Mouse (Mus musculus): ENCODE measurements around the gene Olfr1044. TPM values are rescaled to one million over a fixed set of nuclear protein-coding genes. Genes with fewer than 3 reads are reported as not detected.

Olfr1044 gene
- not detected in 2 replicates for polyA plus RNA-seq (2012; rRNA removed)

DNA sequence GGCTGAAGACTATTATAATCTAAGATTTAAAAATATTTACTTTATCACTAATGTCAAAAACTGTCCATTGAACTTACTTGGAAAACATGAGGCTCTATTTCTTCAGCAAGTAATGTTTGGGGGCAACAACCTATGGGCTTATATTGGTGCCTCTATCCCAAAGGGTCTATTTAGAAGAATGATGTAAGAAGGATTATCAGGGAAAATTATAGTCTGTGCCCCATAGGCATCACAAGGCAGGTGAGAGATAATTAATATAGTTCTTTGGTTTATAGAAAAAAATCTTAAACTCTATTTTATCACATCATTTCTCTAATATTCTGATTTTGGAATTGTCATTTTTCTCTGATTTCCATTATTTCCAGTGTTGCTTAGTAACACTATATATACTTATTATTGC is at the start of gene Olfr1044:
Olfr1044 (minus strand) TSS at position 101 of the 400 bp plus-strand sequence.

DNA sequence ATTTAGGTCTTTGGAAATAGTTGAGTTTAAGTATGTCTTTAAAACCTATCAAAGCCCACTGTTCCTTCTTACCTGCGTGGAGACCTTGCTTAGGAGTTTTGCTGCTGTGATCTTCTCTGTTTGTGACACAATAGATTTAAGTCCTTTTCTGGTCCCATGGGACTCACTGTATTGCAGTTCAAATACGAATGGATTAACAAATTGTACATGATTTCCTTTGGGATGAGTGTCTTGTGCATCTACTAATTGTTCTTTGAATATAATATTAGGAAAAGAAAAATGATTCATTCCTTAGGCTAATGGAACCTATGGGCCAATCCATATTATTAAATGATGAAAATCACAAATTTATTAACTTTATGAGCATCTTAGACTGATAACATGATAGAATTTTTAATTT is 41.6 kb upstream of the Olfr1044 start, which contains the start of gene Olfr1046:
Olfr1046 (minus strand) TSS at position 101 of the 400 bp plus-strand sequence.

DNA sequence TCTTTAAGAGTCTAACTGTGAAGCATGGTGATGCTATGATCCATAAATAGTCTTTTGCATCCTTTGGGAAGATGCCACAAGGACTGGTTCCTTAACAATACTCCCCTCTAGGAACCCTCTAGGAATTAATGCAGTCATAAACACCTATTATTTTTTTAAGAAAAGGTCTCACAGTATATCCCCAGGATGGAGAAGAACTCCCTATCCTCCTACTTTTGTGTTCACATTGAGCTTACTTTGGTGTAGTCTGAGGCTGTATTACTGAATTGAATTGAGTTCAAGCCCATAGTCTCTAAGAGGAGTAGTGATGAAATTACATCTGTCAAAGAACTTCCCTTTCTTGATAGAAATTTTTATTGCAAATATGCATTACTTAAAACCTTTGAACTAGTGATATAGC is 25.3 kb upstream of the Olfr1044 start, which contains the start of gene Olfr1045:
Olfr1045 (minus strand) TSS at position 101 of the 400 bp plus-strand sequence.

DNA sequence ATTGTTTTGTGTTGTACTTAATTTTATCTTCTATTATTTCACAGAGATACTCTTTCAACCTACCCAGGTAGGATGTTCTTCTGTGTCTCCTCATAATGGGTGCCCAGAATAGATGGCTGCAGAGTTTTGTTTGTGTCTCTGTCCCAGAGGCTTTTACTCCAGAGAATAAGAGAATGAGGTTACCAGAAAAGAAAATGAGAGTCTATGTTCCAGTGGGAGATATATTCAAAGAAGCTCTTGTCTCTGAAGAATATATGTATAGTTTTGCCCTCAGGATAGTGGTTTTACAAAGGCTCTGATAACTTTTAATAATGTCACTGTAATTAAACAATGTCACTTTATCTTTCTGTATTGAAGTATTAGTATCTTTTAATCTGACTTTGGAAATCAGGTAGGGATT is 8.0 kb upstream of the Olfr1044 start, which contains the start of gene Olfr52:
Olfr52 (minus strand) TSS at position 101 of the 400 bp plus-strand sequence.

DNA sequence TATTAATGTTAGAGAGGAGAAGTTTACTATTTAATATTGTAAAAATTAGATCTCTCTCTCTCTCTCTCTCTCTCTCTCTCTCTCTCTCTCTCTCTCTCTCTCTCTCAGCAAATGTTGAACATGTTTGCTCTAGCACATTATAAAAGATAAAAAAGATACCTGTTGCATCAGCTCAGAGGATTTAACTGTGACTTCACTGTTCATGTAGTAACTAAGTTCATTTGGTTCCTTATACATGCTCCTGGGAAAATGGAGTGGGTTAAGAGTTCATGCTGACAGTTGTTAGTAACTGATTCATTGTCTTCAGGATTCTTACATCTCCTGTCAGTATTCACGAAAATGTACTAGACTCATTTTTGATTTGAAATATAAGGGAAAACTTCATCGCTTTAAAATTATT is 10.2 kb downstream of the Olfr1044 start, which contains the start of gene Olfr1043:
Olfr1043 (minus strand) TSS at position 101 of the 400 bp plus-strand sequence.

DNA sequence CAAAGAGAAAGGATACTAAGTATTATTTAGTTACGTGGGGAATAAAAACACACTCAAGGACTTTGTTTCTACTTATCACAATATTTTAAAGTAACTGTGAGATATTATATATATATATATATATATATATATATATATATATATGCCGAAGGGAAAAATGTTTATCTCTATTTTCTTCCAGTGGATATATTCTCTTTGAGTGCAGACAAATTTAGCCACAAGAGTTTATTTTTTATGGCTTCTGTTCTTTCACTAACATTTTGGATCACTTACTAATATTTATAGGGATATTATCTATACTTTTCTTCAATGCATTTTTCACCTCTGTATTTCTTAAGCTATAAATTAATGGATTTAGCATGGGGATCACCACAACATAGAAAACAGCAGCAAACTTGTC is 15.9 kb downstream of the Olfr1044 start, which contains the start of gene Olfr1042:
Olfr1042 (minus strand) TSS at position 101 of the 400 bp plus-strand sequence.

DNA sequence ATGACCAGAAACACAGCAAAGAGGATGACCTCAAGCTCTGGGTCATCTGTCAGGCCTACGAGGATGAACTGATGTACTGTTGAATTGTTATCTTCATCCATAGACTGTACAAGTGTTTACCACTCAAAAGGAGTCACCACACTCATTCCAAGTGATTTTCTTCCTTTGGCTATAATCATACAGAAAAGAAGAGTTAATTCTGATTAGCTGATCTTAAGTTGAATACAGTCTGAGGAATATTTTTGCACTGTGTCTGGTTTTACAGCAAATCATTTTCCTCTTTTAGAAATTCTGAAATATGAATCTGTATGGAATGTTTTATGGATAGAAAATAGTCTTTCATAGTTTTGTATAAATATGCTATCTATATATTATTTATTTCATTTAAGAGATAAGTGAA is 31.0 kb downstream of the Olfr1044 start, which contains the start of gene Olfr1040:
Olfr1040 (minus strand) TSS at position 101 of the 400 bp plus-strand sequence.

DNA sequence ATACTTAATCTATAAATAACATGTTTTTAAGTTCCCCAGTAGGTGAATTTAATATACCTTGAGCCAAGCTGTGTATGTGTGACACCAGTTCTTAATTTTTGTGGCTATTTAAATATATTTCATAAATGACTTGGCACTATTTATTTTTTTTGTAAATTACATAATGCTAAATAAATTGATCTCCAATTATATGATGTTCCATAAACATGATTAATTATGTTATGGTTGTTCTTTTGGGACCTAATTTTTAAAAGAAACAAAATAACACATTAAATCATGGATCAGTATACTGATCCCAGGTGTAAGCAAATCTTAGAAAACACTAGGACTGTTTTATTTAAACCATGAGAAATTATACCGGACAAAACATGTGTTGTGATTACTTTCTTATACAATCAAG is 41.8 kb downstream of the Olfr1044 start, which contains the start of gene Olfr1039:
Olfr1039 (minus strand) TSS at position 101 of the 400 bp plus-strand sequence.

Other genes with a start within 250 kb of the Olfr1044 start
- under 0.01 TPM in 1 of 2 replicates, not detected in the other for gene Olfr1028, start 227.4 kb downstream of the Olfr1044 start, polyA plus RNA-seq (2012; rRNA removed)
- gene Olfr1029, start 203.9 kb downstream of the Olfr1044 start, polyA plus RNA-seq (2012; rRNA removed), result not detected in 2 replicates
- not detected in 2 replicates for gene Olfr1030, start 198.5 kb downstream of the Olfr1044 start, polyA plus RNA-seq (2012; rRNA removed)
- not detected in 2 replicates for gene Olfr1031, start 187.5 kb downstream of the Olfr1044 start, polyA plus RNA-seq (2012; rRNA removed)
- not detected in 2 replicates for gene Olfr1032, start 172.3 kb downstream of the Olfr1044 start, polyA plus RNA-seq (2012; rRNA removed)
- gene Olfr1033, start 157.2 kb downstream of the Olfr1044 start, polyA plus RNA-seq (2012; rRNA removed), result 0.28 and 0.37 TPM in 2 replicates
- 0.06 and 0.09 TPM in 2 replicates for gene Olfr1034, start 132.0 kb downstream of the Olfr1044 start, polyA plus RNA-seq (2012; rRNA removed)
- not detected in 2 replicates for gene Olfr1036, start 103.8 kb downstream of the Olfr1044 start, polyA plus RNA-seq (2012; rRNA removed)
- not detected in 2 replicates for gene Olfr1037, start 90.4 kb downstream of the Olfr1044 start, polyA plus RNA-seq (2012; rRNA removed)
- gene Olfr1039, start 41.9 kb downstream of the Olfr1044 start, polyA plus RNA-seq (2012; rRNA removed), result not detected in 2 replicates
- gene Olfr1040, start 31.1 kb downstream of the Olfr1044 start, polyA plus RNA-seq (2012; rRNA removed), result not detected in 2 replicates
- not detected in 2 replicates for gene Olfr1042, start 16.0 kb downstream of the Olfr1044 start, polyA plus RNA-seq (2012; rRNA removed)
- gene Olfr1043, start 10.3 kb downstream of the Olfr1044 start, polyA plus RNA-seq (2012; rRNA removed), result not detected in 2 replicates
- gene Olfr52, start 7.9 kb upstream of the Olfr1044 start, polyA plus RNA-seq (2012; rRNA removed), result not detected in 2 replicates
- gene Olfr1045, start 25.2 kb upstream of the Olfr1044 start, polyA plus RNA-seq (2012; rRNA removed), result not detected in 2 replicates
- not detected in 2 replicates for gene Olfr1046, start 41.5 kb upstream of the Olfr1044 start, polyA plus RNA-seq (2012; rRNA removed)
- gene Olfr1047, start 53.6 kb upstream of the Olfr1044 start, polyA plus RNA-seq (2012; rRNA removed), result not detected in 2 replicates
- not detected in 2 replicates for gene Olfr1048, start 62.5 kb upstream of the Olfr1044 start, polyA plus RNA-seq (2012; rRNA removed)
- not detected in 2 replicates for gene Olfr1049, start 80.5 kb upstream of the Olfr1044 start, polyA plus RNA-seq (2012; rRNA removed)
- gene Olfr1051, start 101.3 kb upstream of the Olfr1044 start, polyA plus RNA-seq (2012; rRNA removed), result not detected in 2 replicates
- not detected in 2 replicates for gene Olfr1052, start 114.6 kb upstream of the Olfr1044 start, polyA plus RNA-seq (2012; rRNA removed)
- not detected in 2 replicates for gene Olfr1053, start 137.5 kb upstream of the Olfr1044 start, polyA plus RNA-seq (2012; rRNA removed)
- gene Olfr1054, start 157.6 kb upstream of the Olfr1044 start, polyA plus RNA-seq (2012; rRNA removed), result not detected in 2 replicates
- gene Olfr1055, start 172.5 kb upstream of the Olfr1044 start, polyA plus RNA-seq (2012; rRNA removed), result not detected in 2 replicates
- gene Olfr1056, start 184.6 kb upstream of the Olfr1044 start, polyA plus RNA-seq (2012; rRNA removed), result not detected in 2 replicates
- not detected in 2 replicates for gene Olfr1057, start 200.6 kb upstream of the Olfr1044 start, polyA plus RNA-seq (2012; rRNA removed)
- not detected in 2 replicates for gene Olfr1058, start 210.7 kb upstream of the Olfr1044 start, polyA plus RNA-seq (2012; rRNA removed)
- not detected in 2 replicates for gene Olfr1061, start 236.2 kb upstream of the Olfr1044 start, polyA plus RNA-seq (2012; rRNA removed)
- not detected in 2 replicates for gene Olfr1062, start 248.9 kb upstream of the Olfr1044 start, polyA plus RNA-seq (2012; rRNA removed)